Mouse (Mus musculus) frontal cortex, adult (tissue): ENCODE measurements at regions not wholly inside any gene's neighbourhood (a gene's known extent, or its start where the extent isn't known, plus 50 kb on each side); places are given as distances from the start of the nearest gene placed in this dataset.
A peak's percentile ranks its signal among the peaks of the same experiment; 100 is the strongest.

Experiments
- ATAC-seq: cut with Nextera tagmentation; 2 replicates; pipeline ENCODE4 v1.9.2; 2017; ENCODE audit warnings: mild to moderate bottlenecking, moderate library complexity, mixed read lengths; ENCODE audit not compliant: low TSS enrichment

DNA sequence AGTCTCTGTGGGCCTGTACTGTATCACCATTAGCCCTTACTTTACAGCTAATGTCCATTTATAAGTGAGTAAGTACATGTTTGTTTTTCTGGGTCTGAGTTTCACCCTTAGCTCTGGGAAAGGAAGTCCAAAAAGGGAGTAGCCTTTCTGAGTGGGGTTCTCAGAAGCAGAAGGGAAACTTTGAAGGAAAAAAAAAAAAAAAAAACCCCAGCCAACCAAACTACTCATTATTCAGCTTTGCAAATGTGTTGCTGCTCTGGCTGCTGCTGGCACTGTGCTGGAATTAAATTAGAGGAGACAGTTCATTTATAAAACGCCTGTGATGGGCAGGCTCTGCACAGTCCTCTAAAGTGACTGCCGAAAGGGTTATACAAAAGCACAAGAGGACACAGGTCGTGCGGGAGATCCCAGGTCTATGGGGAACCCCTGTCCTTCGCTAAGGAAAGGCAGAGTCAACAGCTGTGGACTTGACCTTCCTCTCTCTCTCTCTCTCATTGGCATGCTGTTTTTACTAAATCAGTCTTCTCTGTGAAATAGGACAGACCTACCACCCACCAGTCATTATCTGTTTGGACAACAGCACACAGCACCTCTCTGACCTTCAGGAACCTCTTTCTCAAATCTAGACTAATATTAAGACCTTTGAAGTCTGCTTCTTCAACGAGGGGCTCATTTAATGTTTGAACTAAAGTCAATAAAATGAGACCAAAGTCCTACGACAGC is 165.4 kb downstream of the Cd47 start:
- ATAC-seq: peak; percentile 87

DNA sequence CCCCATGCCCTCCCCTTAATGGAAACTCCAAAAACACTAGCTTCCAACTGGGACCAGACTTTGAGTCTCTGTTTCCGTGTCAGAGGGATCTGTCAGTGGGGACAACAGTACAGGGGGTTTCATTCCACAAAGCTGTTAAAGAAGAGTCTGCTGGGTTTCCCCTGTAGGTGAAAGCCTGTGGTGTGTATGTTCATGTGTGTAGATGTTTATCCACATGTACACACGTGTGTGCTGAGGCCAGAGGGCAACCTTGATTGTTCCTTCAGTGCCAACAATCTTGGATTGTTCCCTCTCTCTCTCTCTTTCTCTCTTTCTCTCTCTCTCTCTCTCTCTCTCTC is 165.9 kb downstream of the Cd47 start:
- no peak for ATAC-seq

DNA sequence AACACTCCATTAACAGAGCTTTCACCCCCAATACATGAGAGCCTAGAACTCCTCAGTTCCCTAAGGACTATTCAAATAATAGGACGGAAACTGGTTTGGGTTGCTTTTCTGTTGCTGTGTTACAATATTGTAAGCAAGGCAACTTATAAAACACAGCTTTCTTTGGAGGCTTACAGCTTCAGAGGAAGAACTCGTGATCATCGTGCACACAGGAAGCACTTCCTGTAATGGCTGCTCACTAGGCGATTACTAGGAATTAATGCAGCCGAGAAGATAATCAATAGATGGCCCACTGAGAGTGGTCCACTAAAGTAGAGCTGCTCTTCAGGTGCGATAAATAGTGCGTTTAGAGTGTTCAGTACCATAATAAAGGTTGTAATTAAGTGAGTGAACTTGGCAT is 166.8 kb downstream of the Cd47 start:
- no peak for ATAC-seq

DNA sequence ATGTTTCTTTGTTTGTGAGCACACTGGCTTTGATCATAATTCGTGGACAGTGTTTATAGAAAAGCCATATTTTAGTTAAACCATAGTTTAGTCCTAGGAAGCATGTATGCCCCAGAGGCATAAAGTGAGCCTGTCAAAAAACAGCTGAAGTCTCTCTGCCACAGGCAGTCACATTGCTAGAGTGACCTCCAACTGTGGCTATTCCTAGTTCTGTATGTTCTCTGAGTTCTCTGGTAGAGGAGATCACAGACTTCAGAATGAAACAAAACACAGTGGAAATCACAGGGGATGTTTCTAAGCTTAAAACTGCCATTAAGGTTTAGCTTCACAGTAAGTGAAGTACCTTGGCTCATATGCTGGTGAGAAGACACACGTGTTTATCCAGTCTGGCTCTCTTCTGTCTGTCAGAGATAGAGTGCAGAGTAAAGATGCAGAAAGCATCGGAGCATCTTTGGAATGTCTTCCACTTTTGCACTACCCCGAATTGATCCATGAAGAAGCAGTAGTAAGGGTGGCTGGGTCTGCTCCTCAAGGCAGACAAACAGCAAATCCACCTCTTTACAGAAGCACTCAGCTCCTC is 168.0 kb downstream of the Cd47 start:
- no peak for ATAC-seq

DNA sequence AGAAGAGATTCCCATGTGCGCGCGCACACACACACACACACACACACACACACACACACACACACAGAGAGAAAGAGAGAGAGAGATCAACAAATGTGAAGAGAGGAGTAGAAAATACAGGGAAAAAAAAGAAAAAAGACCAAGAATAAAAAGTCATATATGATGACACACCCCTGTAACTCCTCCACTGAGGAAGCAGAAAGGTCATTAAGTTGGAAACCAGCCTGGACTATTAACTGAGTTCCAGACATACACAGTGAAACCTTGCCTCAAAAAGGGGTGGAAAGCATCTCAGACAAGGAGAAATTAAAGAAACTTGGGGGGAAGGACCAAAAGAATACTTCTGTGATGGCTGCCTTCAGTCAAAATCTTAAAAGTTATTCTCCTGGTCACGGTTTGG is 168.7 kb downstream of the Cd47 start:
- ATAC-seq: no peak

DNA sequence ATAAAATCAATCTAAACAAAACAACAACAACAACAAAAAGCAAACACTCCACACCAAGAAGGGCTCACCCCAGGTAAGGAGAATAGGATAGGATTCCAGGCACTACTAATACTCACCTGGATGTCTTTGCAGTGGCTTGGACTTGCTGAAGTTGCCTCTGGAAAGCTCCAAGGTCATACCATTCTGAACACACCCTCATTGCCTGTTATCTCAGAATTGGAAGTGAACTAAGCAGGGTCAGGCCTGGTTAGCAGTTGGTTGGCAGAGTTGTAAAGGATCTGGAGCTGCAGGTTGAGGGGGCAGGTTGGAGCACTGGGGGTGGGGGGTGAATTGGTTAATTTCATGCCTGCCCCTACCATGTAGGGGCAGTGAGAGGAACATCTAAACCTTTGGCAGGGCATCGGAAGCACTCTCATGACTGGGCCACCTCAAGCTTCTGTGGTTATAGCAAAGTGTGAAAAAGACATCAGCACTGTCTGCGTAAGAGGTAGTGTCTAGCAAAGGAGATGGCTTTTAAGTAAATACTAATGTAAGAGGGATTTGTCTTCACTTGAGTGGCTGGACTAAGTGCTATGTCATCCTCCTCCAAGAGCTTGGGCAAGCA is 169.5 kb downstream of the Cd47 start:
- no peak for ATAC-seq

DNA sequence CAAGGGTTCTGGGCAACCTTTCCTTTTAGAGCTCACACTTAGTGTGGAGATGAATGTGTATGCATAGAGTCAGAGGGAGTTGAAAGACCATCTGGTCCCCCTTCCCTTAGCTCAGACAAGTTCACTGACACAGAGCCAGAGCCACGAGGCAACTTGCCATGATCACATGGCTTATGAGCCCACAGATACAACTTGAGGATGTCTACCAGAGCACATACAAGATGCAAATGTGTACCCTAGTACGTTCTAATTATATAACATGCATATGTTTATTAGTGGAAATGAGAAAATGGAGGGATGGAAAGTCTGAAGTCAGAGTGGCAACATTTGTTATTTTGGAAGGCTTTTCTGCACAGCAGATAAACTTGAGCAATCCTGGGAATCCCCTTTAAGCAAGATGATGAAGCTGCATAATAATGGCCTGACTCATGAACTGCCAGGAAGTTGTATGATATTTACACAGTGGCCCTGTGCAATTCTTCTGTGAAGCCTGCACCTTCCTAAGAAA is 170.0 kb downstream of the Cd47 start:
- 0 out of 2 replicates have a peak, but pooled peaks have one; percentile 26 for ATAC-seq

DNA sequence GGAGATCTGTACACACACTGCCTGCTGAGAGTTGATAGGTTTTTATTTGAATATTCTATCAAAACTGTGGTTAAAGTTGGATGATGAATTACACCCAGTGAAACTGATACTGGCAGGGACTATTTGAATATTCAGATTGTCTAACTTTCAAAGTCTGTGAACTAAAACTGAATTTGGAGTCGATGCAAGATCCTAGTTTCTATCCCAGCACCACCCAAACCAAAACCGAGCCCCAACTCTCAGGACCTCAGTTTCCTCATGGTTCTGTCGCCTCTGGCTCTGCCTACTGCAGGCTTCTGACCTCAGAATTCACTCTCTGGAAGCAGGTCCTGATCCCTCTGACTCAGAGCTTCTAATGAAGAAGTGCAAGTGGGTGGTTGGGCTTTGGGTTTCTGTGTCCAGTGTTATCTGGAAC is 170.8 kb downstream of the Cd47 start:
- no peak for ATAC-seq

DNA sequence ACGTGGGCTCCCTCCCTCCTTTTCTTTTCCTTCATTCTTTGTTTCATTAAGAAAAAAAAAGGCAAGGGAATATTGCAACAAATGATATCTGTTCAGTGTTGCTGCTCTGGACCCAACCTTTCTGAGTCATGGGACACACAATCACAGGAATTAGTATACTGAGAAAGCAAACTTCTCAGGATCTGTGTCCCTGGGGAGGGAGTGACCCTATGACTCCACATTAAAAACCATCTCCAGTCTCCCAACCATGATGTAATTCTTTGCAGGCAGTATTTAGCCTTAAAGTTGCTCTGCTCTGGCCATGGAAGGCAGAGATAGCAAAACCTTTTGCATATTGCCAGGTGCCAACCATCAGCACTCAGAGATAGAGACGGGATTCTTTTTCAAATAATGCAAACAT is 176.9 kb downstream of the Cd47 start:
- no peak for ATAC-seq

DNA sequence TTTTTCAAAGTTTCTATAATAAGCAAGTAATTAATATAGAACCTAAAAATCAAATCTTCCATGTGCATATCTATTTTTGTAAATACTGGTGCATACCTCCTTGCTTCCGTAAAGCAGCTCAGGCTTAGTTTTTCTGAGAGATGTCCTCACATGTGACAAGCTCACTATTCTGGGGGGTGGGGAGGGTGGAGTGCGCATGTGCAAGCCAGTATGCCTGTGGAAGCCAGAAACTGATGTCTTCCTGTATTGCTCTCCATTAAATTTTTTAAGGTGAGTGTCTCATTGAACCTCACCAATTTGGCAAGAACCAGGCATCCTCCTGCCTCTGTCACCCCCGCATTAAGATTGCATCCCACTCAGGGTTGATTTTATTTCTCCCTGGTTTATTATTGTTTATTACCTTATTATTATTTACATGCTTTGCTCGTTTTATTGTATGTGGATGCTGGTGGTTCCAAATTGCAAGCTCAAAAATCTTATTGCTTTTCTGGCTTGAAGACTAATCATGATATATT is 179.2 kb downstream of the Cd47 start:
- ATAC-seq: no peak

DNA sequence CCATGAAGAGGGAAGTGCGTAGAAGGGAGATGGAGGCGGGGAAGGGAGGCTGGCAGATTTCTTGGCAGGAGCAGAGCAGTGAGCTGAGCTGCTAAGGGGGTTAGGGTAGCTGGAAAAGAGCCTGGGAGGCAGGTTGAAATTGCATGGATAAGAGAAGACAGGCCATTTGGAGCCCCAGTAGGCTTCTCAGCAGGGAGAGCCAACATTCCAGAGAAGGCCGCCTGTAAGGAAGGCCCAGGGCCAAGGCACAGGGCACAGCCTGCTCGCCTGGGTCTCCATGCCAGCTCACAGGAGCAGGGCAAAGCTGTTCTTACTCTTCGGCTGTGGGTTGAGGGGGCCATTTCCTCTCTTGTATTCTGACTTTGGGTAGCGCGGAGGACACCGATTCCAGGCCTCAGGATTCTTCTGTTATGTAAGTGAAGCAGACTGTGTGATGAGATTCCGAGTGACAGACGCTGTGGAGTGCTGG is 179.9 kb downstream of the Cd47 start:
- peak; percentile 94 for ATAC-seq

DNA sequence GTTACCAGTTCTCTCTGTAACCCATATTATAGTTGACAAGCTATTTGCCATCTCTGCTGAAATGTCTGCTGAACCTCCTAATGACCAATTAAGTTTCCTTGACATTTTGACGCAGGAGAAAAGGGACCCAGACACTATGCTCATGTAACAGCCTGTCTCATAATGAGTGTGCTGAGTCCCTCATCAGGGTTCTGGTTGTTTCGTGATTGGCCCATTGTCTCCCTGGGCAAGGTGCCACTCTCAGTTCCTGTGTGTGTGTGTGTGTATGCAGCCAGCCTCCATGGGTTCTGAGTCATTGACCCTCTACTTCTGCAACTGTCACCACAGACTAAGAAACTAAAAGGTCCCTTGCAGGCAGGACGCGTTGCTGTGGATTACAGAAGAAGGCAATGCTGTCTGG is 181.8 kb downstream of the Cd47 start:
- no peak for ATAC-seq

DNA sequence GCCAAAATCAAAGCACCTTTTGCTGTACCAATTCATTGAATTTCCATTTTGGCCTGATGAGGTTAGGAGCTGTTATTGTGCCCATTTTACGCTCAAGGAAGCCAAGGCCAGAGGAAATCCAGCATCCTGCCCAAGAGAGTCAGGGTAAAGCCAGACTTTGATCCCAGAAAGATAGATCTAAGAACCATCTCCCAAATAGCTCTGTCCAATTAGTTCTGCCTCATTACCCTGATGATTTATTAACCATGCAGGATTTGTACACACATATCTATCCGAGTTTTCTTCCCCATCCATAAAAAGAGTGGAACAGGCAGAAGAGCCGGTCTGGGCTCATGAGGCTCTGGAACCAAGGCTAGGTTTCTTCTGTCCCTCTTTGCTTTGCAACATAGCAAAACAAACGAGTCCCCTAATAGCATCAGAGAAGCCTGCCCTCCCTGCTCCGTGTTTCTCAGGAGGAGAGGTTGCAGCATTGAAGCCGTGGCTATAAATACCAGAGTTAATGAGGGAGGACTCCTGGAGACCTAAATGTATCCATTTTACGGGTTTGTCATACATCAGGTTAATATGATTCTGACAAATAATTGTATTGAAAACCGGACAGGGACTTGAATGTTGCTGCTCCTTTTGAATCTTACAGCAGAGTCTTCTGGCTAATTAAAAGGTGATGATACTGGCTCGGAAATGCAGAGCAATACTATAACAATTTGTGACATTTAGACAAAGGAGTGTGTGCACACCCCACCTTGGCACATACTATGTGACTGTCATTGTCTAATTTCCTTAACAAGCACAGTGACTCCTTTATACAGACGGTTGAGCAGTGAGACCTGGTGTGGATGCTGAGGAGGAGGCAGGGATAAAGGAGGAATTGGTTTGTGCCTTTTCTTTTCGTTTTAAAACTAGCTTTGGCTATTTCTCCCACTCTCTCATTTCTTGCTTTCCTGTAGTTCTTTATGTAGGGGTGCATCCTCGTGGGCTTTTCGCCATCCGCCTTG is 185.0 kb downstream of the Cd47 start:
- ATAC-seq: no peak

DNA sequence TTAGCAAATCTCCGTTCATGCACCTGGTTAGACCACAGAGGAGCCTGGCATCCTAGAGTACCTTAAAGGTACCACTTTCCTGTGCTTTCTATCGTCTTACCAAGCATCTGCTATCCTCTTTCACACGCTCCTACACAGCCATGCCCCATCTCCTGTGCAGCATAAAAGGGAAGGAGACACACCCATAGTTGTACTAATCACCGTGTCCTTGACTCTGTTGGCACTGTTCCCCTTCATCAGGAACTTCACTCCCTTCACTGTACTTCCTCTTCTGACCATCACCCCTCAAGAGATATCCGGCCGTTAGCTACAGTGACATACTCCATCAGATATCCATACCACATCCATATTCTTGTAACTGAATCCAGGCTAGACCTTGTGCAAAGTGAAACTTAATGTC is 186.6 kb downstream of the Cd47 start:
- no peak for ATAC-seq

DNA sequence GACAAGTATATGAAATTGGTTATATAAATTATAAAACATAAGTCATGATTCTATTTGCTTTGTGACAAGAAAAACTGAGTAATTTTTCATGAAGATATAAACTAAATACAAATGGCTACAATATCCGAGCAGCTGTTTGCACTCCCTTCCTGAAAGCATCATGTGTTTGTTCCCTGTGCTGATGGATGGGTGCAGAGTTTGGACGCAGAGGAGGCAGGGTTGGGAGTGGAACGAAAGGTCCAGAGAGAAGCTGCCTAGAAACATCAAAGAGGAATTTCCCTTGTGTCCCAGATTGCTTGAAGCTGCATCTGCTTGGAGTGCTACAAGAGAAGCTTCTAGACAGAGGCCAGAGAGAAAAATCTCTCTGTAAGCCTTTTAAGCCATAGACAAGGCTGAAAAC is 195.5 kb downstream of the Cd47 start:
- ATAC-seq: no peak

DNA sequence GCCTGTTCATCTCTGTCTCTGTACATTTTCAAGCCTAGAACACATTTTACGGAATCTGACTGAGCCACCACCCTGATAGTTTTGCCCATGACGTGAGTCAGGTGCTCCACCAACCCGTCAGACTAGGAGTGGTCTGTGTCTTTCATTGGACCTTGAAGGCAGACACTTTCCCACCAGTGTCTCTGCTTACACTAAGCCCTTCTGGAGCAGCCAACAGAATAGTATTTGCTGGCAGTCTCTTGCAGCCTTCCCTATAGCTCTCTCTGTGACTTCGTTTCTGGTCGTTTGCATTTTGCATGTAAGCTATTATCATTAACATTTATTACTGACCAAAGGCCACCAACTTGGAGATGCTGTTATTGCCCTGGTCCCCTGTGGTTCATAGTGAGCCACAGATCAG is 196.3 kb downstream of the Cd47 start:
- ATAC-seq: no peak

DNA sequence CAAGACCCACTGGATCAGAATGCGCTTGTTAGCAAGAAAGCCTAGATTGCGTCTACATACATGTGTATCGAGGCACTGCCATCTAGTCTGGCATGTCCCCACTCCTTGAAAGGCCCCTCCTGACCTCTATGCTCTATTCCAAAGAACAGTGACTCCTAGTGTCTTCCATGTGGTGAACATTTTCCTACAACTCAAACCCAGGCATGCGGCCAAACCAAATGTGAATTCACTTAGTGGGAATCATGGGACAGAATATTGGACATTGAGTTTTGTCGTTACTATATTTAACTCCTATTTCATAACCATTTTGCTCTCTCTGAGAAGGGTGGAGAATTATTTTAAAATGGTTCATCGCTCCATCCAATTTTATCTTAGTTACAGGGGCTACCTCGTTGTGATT is 196.7 kb downstream of the Cd47 start:
- ATAC-seq: no peak

DNA sequence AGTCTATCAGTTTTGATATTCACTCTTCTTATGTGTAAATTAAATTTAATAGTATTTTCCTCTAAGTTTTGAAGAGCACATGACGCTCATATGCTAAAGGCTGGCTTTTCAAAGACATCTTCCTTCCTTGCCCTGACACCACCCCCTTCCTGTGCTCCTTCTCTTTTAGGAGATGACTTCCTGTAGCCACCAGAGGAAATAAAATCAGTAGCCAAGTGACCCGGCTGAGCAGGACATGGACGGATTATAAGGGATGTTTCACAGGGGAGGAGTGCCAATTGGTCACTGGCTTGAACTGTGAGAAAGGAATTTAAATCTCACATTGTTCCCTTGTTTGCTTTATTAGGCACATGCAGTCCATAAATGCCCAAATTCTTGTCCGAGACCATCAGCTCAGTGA is 200.5 kb downstream of the Cd47 start:
- no peak for ATAC-seq

DNA sequence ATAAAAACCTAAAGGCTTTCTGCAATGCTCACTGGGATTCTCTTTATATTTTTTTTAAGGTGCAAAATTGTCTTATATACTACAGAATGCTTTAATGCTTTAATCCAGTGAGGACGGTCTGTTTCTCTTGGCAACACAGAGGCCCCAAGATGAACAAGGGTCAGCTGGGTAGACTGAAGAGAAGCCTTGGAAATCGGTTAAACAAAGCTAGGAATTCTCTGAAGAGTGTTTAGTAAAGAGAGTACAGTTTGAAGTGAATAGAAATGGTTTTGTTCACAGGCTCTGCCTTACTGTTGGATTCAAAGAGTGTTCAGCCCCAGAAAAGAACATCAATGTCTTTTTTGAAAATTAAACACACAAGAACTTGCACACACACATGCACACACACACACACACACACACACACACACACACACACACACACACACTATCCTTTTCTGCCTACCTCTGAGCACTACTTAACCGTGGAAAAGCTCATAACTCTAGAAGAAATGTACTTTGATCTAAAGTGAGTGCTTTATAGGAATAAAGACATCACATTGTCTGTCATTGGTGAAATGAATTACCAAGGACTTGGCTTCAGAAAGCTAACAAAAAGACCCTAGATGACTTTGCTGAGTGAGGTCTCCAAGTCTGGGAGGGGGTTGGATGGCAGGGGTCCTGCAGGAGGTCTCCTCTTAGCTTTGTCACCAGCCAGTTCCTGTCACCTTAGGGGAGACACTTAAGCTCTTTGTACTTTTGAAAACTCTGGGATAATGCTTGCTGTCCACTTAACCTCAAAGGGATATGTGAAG is 201.5 kb downstream of the Cd47 start:
- no peak for ATAC-seq

DNA sequence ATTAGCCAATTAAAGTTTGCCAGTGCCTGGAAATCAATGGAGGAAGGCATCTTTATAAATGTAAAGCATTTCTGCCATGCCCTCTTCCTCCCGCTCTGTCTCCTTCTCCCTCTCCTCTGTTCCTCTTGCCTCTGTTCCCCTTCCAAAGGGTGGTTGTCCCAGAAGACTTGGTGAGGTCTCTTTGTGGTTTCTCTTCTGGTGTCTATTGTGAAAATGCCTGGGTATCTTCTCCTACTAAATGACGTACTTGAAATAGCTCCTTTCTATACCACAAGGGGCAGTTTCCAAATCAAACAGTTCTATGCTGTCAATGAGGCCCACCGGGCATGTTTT is 202.1 kb downstream of the Cd47 start:
- ATAC-seq: no peak

DNA sequence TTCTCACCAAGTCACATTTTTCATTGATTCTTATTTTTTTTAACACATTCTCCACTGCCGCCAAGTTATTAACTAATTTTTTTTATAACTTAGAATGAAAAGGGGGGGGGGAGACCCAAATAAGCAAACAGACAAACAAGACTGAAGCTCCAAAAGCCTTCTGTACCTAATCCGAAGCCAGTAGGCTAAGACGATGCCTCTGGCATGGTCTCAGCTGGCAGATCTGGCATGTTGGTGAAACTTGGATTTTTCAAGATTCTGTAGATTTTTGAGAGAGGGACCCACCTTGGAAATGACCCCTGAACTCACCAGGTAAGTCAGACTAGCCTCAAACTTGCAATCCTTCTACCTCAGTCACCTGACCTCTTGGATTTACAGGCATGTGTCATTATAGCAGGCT is 208.7 kb downstream of the Cd47 start:
- ATAC-seq: no peak
